Mouse (Mus musculus) layer of hippocampus, adult 11-12 months (tissue): ENCODE results near the gene Mapk8ip3.
A peak's percentile ranks its signal among the peaks of the same experiment; 100 is the strongest.
"Not testable (repeated sequence)": the region's sequence is repeated elsewhere in the genome, so short reads cannot be mapped to it uniquely, and the experiment has no call there.

ENCODE experiments used
- DNase-seq: peaks from one replicate; pipeline ENCODE4 v3.0.0; 2022; ENCODE audit warnings: low spot score

Mapk8ip3 gene

DNA sequence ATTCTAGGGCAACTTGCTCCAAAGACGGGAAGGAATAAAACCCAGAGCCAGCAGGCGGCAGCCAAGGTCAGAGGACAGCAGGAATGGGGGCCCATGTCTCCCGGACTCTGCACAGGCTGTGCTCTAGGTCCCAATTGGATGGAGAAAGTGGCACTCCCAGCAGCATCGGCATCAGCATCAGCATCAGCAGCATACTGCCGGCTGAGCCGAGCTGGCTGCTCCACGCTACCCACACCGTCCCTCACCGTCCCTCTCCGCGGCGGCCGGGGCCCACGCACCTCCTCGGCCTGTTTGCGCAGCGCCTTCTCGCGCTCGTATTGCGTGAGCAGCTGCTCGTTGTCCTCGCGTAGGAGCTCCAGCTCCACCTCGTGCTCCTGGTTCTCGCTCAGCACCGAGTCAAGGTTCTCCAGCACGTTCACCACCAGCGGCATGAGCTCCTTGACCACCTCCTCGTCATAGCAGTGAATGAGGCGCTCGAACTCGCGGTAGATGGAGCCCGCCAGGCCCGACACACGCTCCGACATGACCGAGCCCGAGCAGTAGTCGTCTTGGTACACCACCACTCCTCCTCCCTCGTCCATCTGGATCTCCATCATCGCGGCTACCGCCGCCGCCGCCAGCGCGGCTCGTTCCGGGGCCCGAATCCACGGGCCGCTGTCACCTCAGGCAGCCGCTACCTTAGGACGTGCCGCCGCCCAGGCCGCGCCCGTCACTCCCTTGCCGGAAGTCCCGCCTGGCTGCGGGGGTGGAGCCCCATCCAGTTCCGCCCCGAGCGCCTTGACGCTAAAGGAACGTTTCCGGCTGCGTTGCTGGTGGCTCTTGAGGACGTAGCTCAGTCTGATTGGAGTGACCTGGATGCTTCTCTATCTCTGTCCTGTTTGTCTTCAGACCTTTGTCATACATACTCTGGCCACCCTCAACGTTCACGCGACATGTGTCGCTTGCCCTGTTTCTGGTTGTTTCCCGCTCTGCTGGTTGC lies at the start of gene Mapk8ip3:
Mapk8ip3 (minus strand) TSS at position 719 of the 979 bp plus-strand sequence.
- peak; percentile 96 for DNase-seq

DNA sequence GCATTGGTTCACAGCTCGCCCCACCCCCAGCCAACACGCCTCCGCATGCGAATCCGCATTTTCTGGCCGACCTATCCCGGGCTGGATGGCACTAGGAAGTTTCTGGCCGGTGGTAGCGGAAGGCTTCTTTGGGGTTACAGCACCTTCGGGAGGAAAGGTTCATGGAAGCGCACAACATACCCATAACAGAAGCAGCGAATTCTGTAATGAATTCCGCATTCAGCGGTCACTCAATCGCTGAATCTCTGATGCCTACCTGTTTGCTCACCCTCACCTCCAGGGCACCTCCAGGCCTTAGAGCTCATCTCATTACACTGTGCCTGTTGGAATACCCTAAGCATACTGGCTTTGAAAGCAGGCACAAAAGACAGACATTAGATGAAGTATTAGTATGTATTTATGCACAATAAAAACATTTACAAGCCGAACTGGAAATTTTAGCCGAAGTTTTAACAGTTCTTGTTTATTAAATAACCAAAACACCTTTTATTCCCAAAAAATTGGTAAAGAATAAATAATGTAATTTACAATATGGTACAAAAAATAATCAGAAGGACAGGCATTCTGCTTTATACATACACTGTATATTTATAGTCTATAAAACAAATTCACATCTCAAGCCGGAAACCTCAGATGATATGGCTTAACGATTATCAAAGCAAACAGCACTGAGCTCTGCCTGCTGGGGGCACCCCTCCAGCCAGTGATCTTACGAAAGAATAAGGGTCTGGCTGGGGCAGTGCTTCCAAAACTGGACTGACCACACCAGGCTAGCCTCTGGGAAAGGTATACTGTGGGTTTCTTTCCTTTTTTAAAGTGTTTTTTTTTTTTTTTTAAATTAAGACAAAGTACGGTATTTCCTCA lies 24.3 kb upstream of the Mapk8ip3 start:
- no peak for DNase-seq

DNA sequence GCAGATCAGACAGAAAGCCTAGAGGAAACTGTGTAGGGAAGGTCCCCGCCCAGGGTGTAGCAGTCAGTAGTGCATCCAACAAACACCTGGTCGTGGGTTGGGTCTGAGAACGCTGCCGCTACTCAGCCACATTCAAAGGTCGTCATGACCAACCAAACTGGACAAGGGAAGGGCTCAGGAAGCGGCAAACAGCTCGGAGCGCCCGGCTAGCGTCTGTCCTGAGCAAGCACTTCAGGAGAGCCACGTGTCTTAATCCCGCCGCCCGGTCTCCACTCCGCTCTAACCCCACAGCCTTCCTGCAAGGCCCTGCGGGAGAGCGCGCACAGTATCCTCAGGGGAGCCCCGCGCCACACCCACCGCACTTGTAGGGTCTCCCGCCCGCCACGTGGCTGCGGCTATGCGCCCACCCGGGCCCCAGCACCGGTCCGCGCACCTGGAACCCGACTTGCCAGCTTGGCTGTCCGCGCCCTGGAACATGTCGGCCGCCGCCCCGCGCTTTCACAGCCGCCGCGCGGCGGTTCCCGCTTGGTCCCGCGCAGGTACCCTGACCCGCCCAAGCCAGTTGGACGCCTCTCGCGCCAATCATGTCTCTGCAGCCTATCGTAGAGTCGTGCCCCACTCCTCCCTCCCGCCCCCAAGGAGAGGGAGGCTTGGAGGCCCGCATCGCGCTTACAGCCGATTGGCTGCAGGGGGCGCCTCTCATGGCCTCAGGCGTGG lies 23.5 kb upstream of the Mapk8ip3 start, which contains the start of gene Jpt2:
Jpt2 (minus strand) TSS at position 555 of the 717 bp plus-strand sequence.
- peak; percentile 98 for DNase-seq

DNA sequence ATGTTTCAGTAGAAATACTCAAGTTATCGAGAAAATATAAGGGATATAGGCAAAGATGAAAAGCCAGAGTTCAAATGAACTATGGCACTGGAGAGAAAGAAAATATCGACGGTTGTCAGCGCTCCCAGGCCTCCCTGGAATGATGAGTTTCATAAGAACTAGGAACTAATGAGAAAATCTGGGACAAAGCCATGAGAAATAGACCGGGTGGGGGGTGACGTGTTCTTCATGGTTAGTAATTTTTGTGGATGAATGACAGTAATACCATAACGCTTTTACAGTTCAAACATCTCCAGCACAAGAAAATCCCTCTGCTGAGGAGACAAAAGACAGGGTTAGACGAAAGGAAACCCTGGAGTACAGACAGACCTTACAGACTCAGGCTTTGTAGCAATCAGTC lies 22.6 kb upstream of the Mapk8ip3 start:
- no peak for DNase-seq

DNA sequence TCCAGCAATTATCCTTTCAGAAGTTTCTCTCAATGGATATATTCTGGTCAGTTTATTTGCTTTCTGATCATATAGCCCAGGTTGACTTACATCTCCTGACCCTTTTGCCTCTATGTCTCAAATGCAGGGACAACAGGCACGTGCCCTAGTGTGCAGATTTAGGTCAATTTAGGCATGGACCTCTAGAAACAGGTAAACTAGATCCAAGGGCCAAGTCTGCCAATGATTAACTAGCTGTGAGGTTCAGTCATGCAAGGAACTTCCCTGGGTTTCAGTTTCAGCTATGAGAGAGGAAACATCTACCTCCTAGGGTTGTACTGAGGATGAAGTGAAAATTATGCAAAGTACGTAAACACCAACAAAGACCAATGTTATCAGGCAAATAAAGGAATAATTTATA lies 16.5 kb upstream of the Mapk8ip3 start:
- DNase-seq: no peak

DNA sequence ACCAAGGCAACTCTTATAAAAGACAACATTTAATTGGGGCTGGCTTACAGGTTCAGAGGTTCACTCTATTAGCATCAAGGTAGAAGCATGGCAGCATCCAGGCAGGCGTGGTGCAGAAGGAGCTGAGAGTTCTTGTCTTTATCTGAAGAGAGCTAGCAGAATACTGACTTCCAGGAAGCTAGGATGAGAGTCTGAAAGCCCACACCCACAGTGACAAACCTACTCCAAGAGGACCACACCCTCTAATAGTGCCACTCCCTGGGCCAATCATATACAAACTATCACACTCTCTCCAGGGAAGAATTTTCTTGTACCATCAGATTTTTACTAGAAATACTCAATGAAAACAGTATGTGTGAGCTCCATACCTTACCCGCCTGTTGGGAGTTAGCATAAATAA lies 13.9 kb upstream of the Mapk8ip3 start:
- no peak for DNase-seq

DNA sequence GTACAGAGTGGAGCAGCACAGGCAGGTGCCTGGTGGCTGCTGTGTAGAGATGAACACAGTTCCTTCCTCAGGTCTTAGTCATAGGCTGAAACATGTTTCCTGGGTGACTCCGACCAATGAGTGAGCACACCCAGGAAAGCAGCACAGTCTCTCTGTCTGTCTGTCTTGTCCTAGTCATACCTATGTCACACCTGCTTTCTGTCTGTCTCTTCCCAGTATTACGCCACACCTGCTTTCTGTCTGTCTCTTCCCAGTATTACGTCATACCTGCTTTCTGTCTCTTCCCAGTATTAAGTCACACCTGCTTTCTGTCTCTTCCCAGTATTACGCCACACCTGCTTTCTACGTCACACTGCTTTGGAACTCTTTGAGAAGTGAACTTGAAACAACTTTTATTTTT lies 11.4 kb upstream of the Mapk8ip3 start:
- no peak for DNase-seq

DNA sequence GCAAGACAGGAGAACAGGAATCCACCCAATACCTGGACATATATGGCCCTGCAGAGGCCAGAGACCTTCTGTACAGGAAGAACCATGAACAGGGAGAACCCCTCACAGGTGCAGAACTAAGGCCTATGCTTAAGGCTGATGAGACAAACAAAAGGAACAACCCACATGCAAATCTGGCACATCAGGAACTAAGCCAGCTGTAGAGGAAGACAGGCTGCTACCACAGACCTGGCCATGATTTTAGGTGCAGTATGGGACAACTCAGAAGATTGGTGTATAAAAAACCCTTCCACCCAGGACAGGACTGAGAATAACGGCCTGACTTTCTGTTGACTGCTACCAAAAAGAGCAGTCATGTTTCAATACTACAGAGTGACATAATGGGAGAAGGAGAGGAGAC lies 6.8 kb upstream of the Mapk8ip3 start:
- not testable (repeated sequence) for DNase-seq

DNA sequence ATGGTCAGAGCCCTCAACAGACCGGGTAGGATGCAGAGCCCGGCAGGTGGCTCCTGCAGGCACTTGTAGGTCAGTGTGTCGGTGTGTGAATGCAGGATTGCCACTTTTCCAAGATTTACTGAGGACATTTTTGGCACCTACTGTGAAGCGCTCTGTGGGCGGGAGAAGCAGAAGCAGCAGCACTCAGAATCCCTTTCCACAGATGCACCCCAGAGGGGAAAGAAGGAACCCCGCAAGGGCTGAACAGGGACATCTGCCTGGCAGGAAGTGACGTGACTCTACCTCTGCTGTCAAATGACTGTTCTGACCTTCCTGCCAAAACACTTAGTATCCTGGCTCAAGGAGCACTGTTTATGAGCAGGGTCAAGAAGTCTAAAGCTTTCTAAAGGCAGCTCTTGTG lies 6.3 kb upstream of the Mapk8ip3 start:
- DNase-seq: peak; percentile 16

DNA sequence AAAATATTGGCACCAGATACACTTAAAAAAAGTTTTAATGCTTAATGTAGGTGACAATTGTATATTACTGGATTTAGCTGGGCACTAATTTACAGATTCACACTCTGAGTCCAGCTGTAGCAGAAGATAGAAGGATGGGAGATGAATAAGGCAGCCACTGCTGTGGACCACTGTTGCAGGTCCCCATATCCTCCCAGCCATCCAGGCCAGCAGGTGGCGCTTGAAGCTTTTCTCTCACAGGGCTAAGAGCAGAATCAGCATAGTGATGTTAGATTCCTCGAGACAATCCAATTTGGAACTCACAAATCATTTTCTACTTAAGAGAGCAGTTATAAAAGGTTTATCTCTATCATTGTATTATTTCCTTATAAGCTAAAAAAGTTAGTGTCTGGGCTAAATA lies 5.7 kb upstream of the Mapk8ip3 start:
- peak; percentile 61 for DNase-seq

DNA sequence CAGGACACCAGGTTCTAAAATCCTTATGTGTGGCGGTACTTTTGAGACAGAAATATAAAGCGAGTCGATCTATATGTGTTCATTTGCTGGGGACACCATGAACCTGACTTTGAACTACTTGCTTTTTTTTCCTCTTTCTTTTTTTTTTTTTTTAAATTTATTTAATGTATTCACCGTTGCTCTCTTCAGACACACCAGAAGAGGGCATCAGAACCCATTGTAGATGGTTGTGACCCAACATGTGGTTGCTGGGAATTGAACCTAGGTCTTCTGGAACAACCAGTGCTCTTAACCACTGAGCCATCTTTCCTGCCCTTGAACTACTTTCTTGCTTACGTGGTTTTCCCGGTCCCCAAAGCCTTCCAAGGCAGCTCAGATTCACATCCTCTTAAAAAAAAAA lies 489 bp upstream of the Mapk8ip3 start:
- no peak for DNase-seq

DNA sequence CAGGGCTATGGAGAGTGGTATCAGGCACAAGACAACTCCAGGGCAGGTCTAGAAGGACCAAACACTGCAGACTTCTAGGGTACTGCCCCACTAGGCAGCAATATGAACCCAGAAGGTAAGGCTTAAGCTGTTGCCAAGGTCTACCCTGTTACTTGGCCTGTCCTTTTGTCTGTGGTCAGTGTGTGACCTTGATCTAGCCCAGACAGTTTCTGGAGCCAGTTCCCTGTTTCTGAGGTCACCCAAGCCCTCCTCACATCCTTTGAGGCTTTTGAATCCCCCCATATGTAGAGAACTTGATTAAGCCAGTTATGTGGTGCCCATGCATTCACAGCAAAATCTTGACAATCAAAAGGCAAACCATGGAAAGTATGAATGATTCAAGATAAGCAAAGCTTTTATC lies 1.1 kb downstream of the Mapk8ip3 start:
- no peak for DNase-seq

DNA sequence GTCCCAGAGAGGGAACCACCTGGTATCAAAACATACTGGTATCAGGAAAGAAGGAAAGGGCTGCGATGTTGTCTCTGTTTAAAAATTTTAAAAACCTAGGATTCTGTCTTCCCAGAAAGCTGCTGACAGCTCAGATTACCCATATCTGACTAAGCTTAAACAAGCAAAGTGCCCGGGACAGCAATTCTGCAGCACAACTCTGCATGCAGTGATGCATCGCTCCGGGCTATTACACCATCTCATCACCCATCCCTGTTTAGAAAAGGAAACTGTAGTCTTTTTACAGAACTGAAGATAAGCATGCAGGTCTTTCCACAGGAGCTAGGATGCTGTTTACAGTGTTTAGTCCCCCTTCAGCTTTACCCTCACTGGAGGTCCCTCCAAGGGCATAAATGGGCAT lies 1.9 kb downstream of the Mapk8ip3 start:
- DNase-seq: no peak

DNA sequence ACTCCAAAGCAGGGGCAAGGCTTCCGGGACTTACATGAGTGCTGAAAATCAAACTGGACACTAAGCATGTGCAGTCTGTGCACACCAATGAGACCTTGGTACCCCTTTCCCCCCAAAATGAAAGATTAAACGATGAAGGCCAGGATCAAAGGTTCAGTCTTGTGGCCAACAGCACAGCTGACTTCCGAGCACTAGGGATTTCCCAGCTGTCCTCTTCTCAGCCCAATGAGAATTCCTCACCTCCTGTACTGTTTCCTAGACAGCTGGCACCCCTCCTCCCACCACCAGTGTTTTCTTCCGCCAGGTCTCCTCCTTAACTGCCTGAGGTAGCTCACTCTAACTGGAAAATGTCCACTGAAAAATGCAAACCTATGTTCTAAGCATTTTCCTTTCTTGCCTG lies 3.6 kb downstream of the Mapk8ip3 start:
- DNase-seq: no peak

DNA sequence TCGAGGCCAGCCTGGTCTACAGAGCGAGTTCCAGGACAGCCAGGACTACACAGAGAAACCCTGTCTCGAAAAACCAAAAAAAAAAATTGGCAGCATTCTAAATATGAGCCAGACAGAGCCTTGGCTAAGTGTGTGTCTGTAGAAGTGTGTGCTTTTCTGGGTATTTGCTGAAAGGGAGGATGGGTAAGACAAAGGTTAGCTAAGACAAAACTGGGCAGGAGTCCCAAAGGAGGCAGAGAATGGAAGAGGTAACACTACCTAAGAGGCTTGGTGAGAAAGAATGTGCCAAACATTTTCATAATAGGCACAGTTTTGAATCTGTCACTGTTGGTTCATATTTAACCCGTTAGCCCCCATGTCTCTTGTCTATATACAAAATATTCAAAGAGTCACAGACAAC lies 4.3 kb downstream of the Mapk8ip3 start:
- DNase-seq: no peak

DNA sequence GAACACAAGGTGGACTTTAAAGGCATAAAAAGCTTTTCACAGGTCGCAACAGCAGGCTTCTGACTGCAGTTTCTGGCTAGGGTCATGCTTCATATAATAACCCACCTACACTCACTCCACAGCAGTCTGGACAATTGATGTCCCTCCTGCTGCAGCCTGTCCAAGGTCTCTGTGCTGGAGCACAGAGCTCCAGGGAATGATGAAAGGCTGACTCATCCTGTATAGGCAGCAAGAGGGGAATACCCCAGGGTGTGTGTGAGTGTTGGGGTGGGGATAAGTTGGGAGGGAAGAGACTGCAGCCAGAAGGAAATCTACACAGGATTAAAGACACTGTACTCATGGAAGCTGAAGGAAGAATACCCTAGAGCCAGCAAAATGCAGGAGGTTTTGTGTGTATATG lies 7.3 kb downstream of the Mapk8ip3 start:
- no peak for DNase-seq

DNA sequence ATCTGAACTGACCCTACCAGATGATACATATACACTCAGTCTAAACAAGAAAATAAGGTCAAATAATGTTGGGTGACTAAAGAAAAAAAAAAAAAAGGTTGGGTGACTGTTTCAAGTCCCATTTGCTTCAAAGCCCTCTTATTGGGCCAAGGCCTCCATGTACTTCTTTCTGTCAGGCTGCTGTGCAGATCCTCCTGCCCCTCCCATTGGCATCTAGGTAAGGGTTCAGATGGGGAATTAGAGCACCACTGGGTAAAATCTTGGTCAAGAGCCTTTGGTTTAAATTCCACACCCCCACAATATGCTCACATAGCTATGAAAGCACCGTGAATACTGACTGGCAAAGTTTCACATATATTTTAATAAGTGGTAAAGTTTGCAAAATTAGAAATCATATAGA lies 13.5 kb downstream of the Mapk8ip3 start:
- DNase-seq: no peak

DNA sequence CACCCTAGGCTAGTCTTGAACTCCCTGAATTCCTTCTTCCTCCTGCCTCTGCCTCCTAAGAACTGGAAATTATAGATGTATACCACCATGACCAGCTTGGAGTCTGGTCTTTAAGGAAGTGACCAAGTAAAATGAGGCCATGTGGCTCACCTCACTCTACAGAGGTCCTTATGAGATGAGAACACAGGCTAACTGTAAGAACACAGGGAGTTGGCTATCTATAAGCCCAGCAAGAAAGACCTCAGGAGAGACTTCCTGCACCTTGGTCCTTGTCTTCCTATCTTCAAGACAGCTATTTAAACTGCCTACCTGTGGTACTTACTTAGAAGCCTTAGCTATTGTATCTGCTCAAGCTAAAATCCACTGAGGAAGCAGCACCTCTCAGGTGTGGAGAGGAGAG lies 22.8 kb downstream of the Mapk8ip3 start:
- DNase-seq: no peak

DNA sequence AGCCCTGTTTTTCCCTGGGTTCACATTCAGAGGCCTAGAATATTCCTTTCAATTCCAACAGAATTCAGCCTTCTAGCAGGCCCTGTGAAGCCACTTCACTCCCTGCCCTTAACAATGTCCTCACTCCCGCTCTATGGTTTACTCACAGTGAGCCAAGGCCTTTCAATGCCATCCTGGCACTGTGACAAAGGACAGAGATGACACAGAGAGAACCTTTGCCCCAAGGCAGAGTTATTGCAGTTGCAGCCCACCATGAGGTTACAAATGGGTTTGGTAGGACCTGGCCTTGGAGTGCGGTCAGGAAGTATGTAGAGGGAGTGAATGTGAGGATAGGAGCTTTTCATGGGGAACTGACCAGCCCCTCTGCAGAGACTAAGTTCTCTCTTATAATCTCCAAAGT lies 29.2 kb downstream of the Mapk8ip3 start:
- DNase-seq: no peak

DNA sequence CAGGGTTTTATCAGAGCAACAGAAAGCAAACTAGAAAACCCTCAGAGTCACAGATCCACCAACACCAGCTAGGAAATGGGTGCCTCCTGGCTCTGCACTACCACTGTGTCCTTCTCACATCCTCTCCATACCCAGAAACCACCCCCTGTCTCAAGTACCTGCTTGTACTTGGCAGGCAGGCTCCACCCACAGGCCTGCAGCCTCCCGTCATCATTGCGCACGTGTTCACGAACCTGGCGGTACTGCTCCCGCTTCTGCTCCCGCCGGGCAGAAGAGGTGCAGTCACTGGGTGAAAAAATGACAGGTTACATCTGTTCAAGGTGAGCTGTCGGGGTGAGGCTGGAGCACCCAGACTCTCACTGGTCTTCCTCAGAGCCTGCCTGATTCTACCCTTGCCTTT lies 33.0 kb downstream of the Mapk8ip3 start:
- DNase-seq: peak; percentile 5

DNA sequence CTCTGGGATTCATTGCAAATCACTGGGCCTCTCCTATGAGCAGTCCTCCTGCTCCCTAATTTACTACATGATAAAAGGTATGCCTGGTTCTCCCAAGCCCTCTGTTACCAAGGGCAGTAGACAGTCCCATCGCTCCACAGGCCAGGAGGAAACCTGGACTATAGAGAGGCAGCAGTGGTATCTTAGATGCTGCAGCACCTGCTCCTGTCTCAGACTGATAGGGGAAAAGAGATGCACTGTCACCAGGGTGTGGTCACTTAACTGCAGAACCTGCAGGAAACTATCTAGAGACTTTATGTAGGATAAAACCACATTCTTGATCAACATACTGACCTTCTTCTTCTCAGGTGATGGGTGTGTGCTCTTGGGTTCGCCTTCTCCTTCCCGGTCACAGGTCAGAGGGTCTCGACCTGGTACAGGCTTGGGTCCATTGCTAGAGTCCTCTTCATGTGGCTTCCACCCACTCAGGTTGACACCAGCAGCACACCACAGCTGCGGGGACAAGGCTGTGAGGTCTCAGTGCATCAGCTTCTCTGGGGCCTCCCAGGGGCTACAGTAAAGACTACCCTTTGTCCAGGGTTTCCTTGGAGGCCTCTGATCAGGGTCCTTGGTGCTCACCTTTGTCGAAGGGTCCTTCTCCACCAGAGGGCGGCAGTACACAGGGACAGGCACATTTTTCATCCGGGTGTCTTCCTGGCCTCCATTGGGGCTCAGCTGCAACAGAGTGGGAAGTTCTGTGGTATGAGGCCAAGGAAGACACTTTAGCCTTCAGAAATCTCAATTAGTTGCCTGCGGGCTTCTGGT lies 33.9 kb downstream of the Mapk8ip3 start:
- peak; percentile 31 for DNase-seq
